Mouse (Mus musculus) lung, postnatal 0 days (tissue): ENCODE data around the gene Eva1c. TPM values are rescaled to one million over a fixed set of nuclear protein-coding genes. Genes with fewer than 3 reads are reported as not detected.

Experiments used
- ATAC-seq: fragments of 200-750 bp; cut with Nextera tagmentation; 2 replicates; pipeline ENCODE4 v1.8.0; 2017; ENCODE audit warnings: moderate library complexity
- DNase-seq: peaks from one replicate; pipeline ENCODE4 v3.0.0-alpha.2; 2016; ENCODE audit warnings: low spot score
- H3K27ac ChIP-seq: fragments of 300-500 bp; sonication (generic); 2 replicates; pipeline ENCODE4 v1.5.1; 2014; ENCODE audit warnings: antibody characterized with exemption, mild to moderate bottlenecking, low read length, mixed read lengths
- H3K27me3 ChIP-seq: fragments of 300-500 bp; sonication (generic); replicated peaks from 2 replicates; pipeline ENCODE4 v1.6.1; 2014; ENCODE audit warnings: low read length, mixed read lengths; ENCODE audit not compliant: insufficient read depth
- H3K36me3 ChIP-seq: fragments of 300-500 bp; sonication (generic); 2 replicates; pipeline ENCODE4 v1.6.1; 2014; ENCODE audit warnings: low read length, mixed read lengths; ENCODE audit not compliant: insufficient read depth
- H3K4me1 ChIP-seq: fragments of 300-500 bp; sonication (generic); 2 replicates; pipeline ENCODE4 v1.6.1; 2014; ENCODE audit warnings: antibody characterized with exemption, low read depth, low read length, mixed read lengths; ENCODE audit not compliant: insufficient read depth
- H3K4me2 ChIP-seq: fragments of 300-500 bp; sonication (generic); replicated peaks from 2 replicates; pipeline ENCODE4 v1.6.1; 2014; ENCODE audit warnings: low read depth, mild to moderate bottlenecking, low read length, moderate library complexity, mixed read lengths
- H3K4me3 ChIP-seq: fragments of 300-500 bp; sonication (generic); 2 replicates; pipeline ENCODE4 v1.5.1; 2014; ENCODE audit warnings: low read depth, low read length
- H3K9ac ChIP-seq: fragments of 300-500 bp; sonication (generic); replicated peaks from 2 replicates; pipeline ENCODE4 v1.6.1; 2014; ENCODE audit warnings: low read depth, mild to moderate bottlenecking
- H3K9me3 ChIP-seq: fragments of 300-500 bp; sonication (generic); 2 replicates; pipeline ENCODE4 v1.6.1; 2016; ENCODE audit warnings: low read length, mixed read lengths
- CTCF ChIP-seq: IDR thresholded peaks from 2 replicates; pipeline ENCODE4 v1.5.1; 2016; ENCODE audit warnings: antibody characterized with exemption, mild to moderate bottlenecking
- EP300 ChIP-seq: IDR thresholded peaks from 2 replicates; pipeline ENCODE4 v1.6.1; 2016; ENCODE audit warnings: antibody characterized with exemption, mild to moderate bottlenecking, control low read depth
- WGBS: fragments of 180-500 bp; shearing (Covaris S2); extraction: QIAGEN DNeasy Blood & Tissue Kit; methylation state at CpG from one replicate; pipeline ENCODE4 v1.1.7; 2014; 5-methylcytosine and 5-hydroxymethylcytosine counted together
- polyA plus RNA-seq: library from polyadenylated mRNA; unstranded; fragments of >200 nt; fragmentation: Nextera tagmentation; extraction: Ambion mirVana; gene quantifications from 2 replicates; pipeline ENCODE4 v1.2.1, GENCODE M21; 2015

The Eva1c gene
- polyA plus RNA-seq, 1 experiment from 2014 or later = 9.6 TPM

GRCm38 (mm10) chr16:90829894-90830685, 3.6 kb downstream of the Eva1c start:
- Histone ChIP-seq H3K27ac (peak overlapping the region; percentile 85), H3K9ac (peak overlapping the region; percentile 58), H3K4me2 (peak overlapping the region; percentile 96), H3K9me3 (no peaks in the 10 kb centered on the region), H3K36me3 (no peaks in the 10 kb centered on the region), H3K4me3 (peak overlapping the region; percentile 58), H3K4me1 (peaks cover 5% of the 10 kb centered on the region; the same call in 1 of the 2 replicates), H3K27me3 (no peaks in the 10 kb centered on the region)
- peak; percentile 97 for DNase-seq
- ATAC-seq = peak; percentile 90
- under 1% methylated on average over 42 of the region's 45 CpGs for WGBS
- TF ChIP-seq EP300 = peak; percentile 67; the same call in 1 of the 2 replicates
- TF ChIP-seq CTCF = peak; percentile 67

GRCm38 (mm10) chr16:90830686-90831439, 4.3 kb downstream of the Eva1c start:
- ATAC-seq = peak; percentile 89
- TF ChIP-seq CTCF (peak; percentile 15; the same call in 1 of the 2 replicates), EP300 (no peak)
- H3K4me3 ChIP-seq = peak overlapping the region; percentile 58
- peak overlapping the region; percentile 96 for H3K4me2 ChIP-seq
- H3K36me3 ChIP-seq = no peaks in the 10 kb centered on the region
- H3K27me3 ChIP-seq = no peaks in the 10 kb centered on the region
- WGBS = 2% methylated on average over 61 of the region's 67 CpGs
- peak overlapping the region; percentile 85 for H3K27ac ChIP-seq
- peak overlapping the region; percentile 58 for H3K9ac ChIP-seq
- peak; percentile 92 for DNase-seq
- H3K9me3 ChIP-seq = no peaks in the 10 kb centered on the region
- H3K4me1 ChIP-seq = peaks cover 5% of the 10 kb centered on the region; the same call in 1 of the 2 replicates

GRCm38 (mm10) chr16:90831676-90832075, 5.2 kb downstream of the Eva1c start:
- no peaks in the 10 kb centered on the region for H3K27me3 ChIP-seq
- TF ChIP-seq CTCF (no peak), EP300 (no peak)
- 20% methylated on average over 15 of the region's 15 CpGs for WGBS
- peaks cover 5% of the 10 kb centered on the region; the same call in 1 of the 2 replicates for H3K4me1 ChIP-seq
- DNase-seq (peak; percentile 34), ATAC-seq (no peak)
- H3K36me3 ChIP-seq = no peaks in the 10 kb centered on the region
- H3K27ac ChIP-seq = peak overlapping the region; percentile 85; the same call in 1 of the 2 replicates
- no peaks in the 10 kb centered on the region for H3K9me3 ChIP-seq
- peak overlapping the region; percentile 96 for H3K4me2 ChIP-seq
- peak overlapping the region; percentile 58 for H3K4me3 ChIP-seq
- H3K9ac ChIP-seq = peak overlapping the region; percentile 58

GRCm38 (mm10) chr16:90832495-90832894, 6.0 kb downstream of the Eva1c start:
- H3K36me3 ChIP-seq = no peaks in the 10 kb centered on the region
- H3K27me3 ChIP-seq = no peaks in the 10 kb centered on the region
- H3K9ac ChIP-seq = no peak overlapping the region
- H3K9me3 ChIP-seq = no peaks in the 10 kb centered on the region
- DNase-seq = peak; percentile 33
- no peak for ATAC-seq
- 29% methylated on average over 6 of the region's 6 CpGs for WGBS
- TF ChIP-seq EP300 = no peak
- TF ChIP-seq CTCF = no peak
- no peak overlapping the region for H3K27ac ChIP-seq
- peaks cover 5% of the 10 kb centered on the region; the same call in 1 of the 2 replicates for H3K4me1 ChIP-seq
- H3K4me3 ChIP-seq = peak overlapping the region; percentile 58; the same call in 1 of the 2 replicates
- peak overlapping the region; percentile 96 for H3K4me2 ChIP-seq

- no peak overlapping the region for H3K9ac ChIP-seq
- H3K4me1 ChIP-seq = peaks cover 5% of the 10 kb centered on the region; the same call in 1 of the 2 replicates
- no peak for TF ChIP-seq EP300
- no peak; the same call in 1 of the 2 replicates for TF ChIP-seq CTCF
- DNase-seq (no peak), ATAC-seq (no peak)
- 47% methylated on average over 9 of the region's 9 CpGs for WGBS
- H3K4me2 ChIP-seq = peak overlapping the region; percentile 96
- H3K27me3 ChIP-seq = no peaks in the 10 kb centered on the region
- no peaks in the 10 kb centered on the region for H3K36me3 ChIP-seq
- H3K4me3 ChIP-seq = no peak overlapping the region
- H3K27ac ChIP-seq = no peak overlapping the region
- no peaks in the 10 kb centered on the region for H3K9me3 ChIP-seq
These were observed 6.7 kb downstream of the Eva1c start for GRCm38 (mm10) chr16:90833041-90833791.
